Mouse (Mus musculus) forebrain, embryonic 14.5 days (tissue): ENCODE results near the gene Kctd14. TPM values are rescaled to one million over a fixed set of nuclear protein-coding genes. Genes with fewer than 3 reads are reported as not detected.
A peak's percentile ranks its signal among the peaks of the same experiment; 100 is the strongest.

Experiments
- ATAC-seq: fragments of 200-750 bp; cut with Nextera tagmentation; 2 replicates; pipeline ENCODE4 v1.8.0; 2017; ENCODE audit warnings: mild to moderate bottlenecking, moderate library complexity
- DNase-seq: peaks from one replicate; pipeline ENCODE4 v3.0.0-alpha.2; 2015; ENCODE audit warnings: low spot score
- H3K27ac ChIP-seq: fragments of 300-500 bp; sonication (generic); 2 replicates; pipeline ENCODE4 v1.5.1; 2014; ENCODE audit warnings: low read depth, mild to moderate bottlenecking, control low read depth, low read length, moderate library complexity
- H3K27me3 ChIP-seq: fragments of 300-500 bp; sonication (generic); replicated peaks from 2 replicates; pipeline ENCODE4 v1.6.1; 2014; ENCODE audit warnings: low read length, control low read depth, mixed read lengths; ENCODE audit not compliant: control insufficient read depth, insufficient read depth
- H3K36me3 ChIP-seq: fragments of 300-500 bp; sonication (generic); 2 replicates; pipeline ENCODE4 v1.6.1; 2014; ENCODE audit warnings: low read length, control low read depth; ENCODE audit not compliant: control insufficient read depth, insufficient read depth
- H3K4me1 ChIP-seq: fragments of 300-500 bp; sonication (generic); 2 replicates; pipeline ENCODE4 v1.6.1; 2014; ENCODE audit warnings: antibody characterized with exemption, low read length, control low read depth; ENCODE audit not compliant: control insufficient read depth, insufficient read depth
- H3K4me2 ChIP-seq: fragments of 300-500 bp; sonication (generic); 2 replicates; pipeline ENCODE4 v1.6.1; 2014; ENCODE audit warnings: mild to moderate bottlenecking, control low read depth, low read length
- H3K4me3 ChIP-seq: fragments of 300-500 bp; sonication (generic); 2 replicates; pipeline ENCODE4 v1.5.1; 2014; ENCODE audit warnings: low read depth, low read length, control low read depth
- H3K9ac ChIP-seq: fragments of 300-500 bp; sonication (generic); 2 replicates; pipeline ENCODE4 v1.6.1; 2014; ENCODE audit warnings: mild to moderate bottlenecking, low read length, control low read depth, moderate library complexity
- H3K9me3 ChIP-seq: fragments of 300-500 bp; sonication (generic); replicated peaks from 2 replicates; pipeline ENCODE4 v1.6.1; 2016; ENCODE audit warnings: low read length, control low read depth, mixed read lengths; ENCODE audit not compliant: control insufficient read depth
- WGBS: fragments of 180-500 bp; shearing (Covaris S2); extraction: QIAGEN DNeasy Blood & Tissue Kit; methylation state at CpG from one replicate; pipeline ENCODE4 v1.1.7; 2014; 5-methylcytosine and 5-hydroxymethylcytosine counted together
- polyA plus RNA-seq: library from polyadenylated mRNA; unstranded; fragments of >200 nt; fragmentation: Nextera tagmentation; extraction: Ambion mirVana; gene quantifications from 2 replicates; pipeline ENCODE4 v1.2.1, GENCODE M21; 2014

Kctd14 gene
- polyA plus RNA-seq, 1 experiment from 2014 or later: 1.8 TPM

GRCm38 (mm10) chr7:97416906-97417777, 34.0 kb upstream of the Kctd14 start, which contains the start of gene Thrsp:
Gene Thrsp (minus strand): TSS chr7:97417730.
- Histone ChIP-seq H3K9ac (no peak within 1 kb of the TSS), H3K4me2 (no peak within 1 kb of the TSS), H3K4me1 (peaks cover 3% of the 10 kb centered on the region; the same call in 1 of the 2 replicates), H3K4me3 (no peak within 1 kb of the TSS), H3K27me3 (no peaks in the 10 kb centered on the region), H3K9me3 (no peaks in the 10 kb centered on the region), H3K27ac (no peak within 1 kb of the TSS), H3K36me3 (0 out of 2 replicates have a peak, but pooled peaks cover 6% of the 10 kb centered on the region)
- DNase-seq: peak; percentile 71
- peak; percentile 66; the same call in 1 of the 2 replicates for ATAC-seq
- 73% methylated on average over 25 of the region's 25 CpGs for WGBS

GRCm38 (mm10) chr7:97418717-97419116, 32.4 kb upstream of the Kctd14 start:
- WGBS: 78% methylated on average over 5 of the region's 5 CpGs
- H3K9ac ChIP-seq: no peak overlapping the region
- ATAC-seq: no peak

GRCm38 (mm10) chr7:97419163-97419562, 32.0 kb upstream of the Kctd14 start:
- Histone ChIP-seq H3K4me1 (peaks cover 3% of the 10 kb centered on the region; the same call in 1 of the 2 replicates), H3K36me3 (no peaks in the 10 kb centered on the region), H3K27me3 (no peaks in the 10 kb centered on the region), H3K9me3 (no peaks in the 10 kb centered on the region), H3K9ac (no peak overlapping the region), H3K27ac (no peak overlapping the region), H3K4me2 (no peak overlapping the region), H3K4me3 (no peak overlapping the region)
- 88% methylated on average over 5 of the region's 5 CpGs for WGBS
- ATAC-seq (no peak), DNase-seq (no peak)

More at GRCm38 (mm10) chr7:97418717-97419116, 32.4 kb upstream of the Kctd14 start:
- Histone ChIP-seq H3K4me3 (no peak overlapping the region), H3K9me3 (no peaks in the 10 kb centered on the region), H3K27me3 (no peaks in the 10 kb centered on the region), H3K36me3 (no peaks in the 10 kb centered on the region), H3K27ac (no peak overlapping the region), H3K4me2 (no peak overlapping the region), H3K4me1 (peaks cover 3% of the 10 kb centered on the region; the same call in 1 of the 2 replicates)
- no peak for DNase-seq

GRCm38 (mm10) chr7:97420406-97420805, 30.7 kb upstream of the Kctd14 start:
- WGBS: 88% methylated on average over 1 of the region's 1 CpGs
- no peaks in the 10 kb centered on the region for H3K9me3 ChIP-seq
- peaks cover 5% of the 10 kb centered on the region; the same call in 1 of the 2 replicates for H3K4me1 ChIP-seq
- H3K4me2 ChIP-seq: no peak overlapping the region
- no peaks in the 10 kb centered on the region for H3K27me3 ChIP-seq
- H3K27ac ChIP-seq: no peak overlapping the region
- ATAC-seq: no peak
- DNase-seq: no peak
- H3K9ac ChIP-seq: no peak overlapping the region
- no peak overlapping the region for H3K4me3 ChIP-seq
- no peaks in the 10 kb centered on the region for H3K36me3 ChIP-seq

- H3K27ac ChIP-seq: no peak overlapping the region; the same call in 1 of the 2 replicates
- peak; percentile 45 for DNase-seq
- H3K4me2 ChIP-seq: no peak overlapping the region
- peaks cover 5% of the 10 kb centered on the region; the same call in 1 of the 2 replicates for H3K4me1 ChIP-seq
- H3K4me3 ChIP-seq: no peak overlapping the region
- 54% methylated on average over 8 of the region's 8 CpGs for WGBS
- no peak for ATAC-seq
- H3K9ac ChIP-seq: no peak overlapping the region
- H3K36me3 ChIP-seq: no peaks in the 10 kb centered on the region
- no peaks in the 10 kb centered on the region for H3K27me3 ChIP-seq
- H3K9me3 ChIP-seq: no peaks in the 10 kb centered on the region
Observed at GRCm38 (mm10) chr7:97420958-97421651, 30.0 kb upstream of the Kctd14 start.

GRCm38 (mm10) chr7:97423754-97424153, 27.4 kb upstream of the Kctd14 start:
- no peaks in the 10 kb centered on the region for H3K27me3 ChIP-seq
- DNase-seq: no peak
- no peak overlapping the region for H3K4me2 ChIP-seq
- WGBS: 61% methylated on average over 5 of the region's 5 CpGs
- 0 out of 2 replicates have a peak, but pooled peaks cover 2% of the 10 kb centered on the region for H3K4me1 ChIP-seq
- H3K9ac ChIP-seq: no peak overlapping the region
- H3K27ac ChIP-seq: no peak overlapping the region
- H3K4me3 ChIP-seq: no peak overlapping the region
- no peak for ATAC-seq
- no peaks in the 10 kb centered on the region for H3K9me3 ChIP-seq
- H3K36me3 ChIP-seq: no peaks in the 10 kb centered on the region

- Histone ChIP-seq H3K4me2 (no peak overlapping the region), H3K36me3 (no peaks in the 10 kb centered on the region), H3K9ac (peak overlapping the region; percentile 8; the same call in 1 of the 2 replicates), H3K4me3 (no peak overlapping the region), H3K4me1 (peaks cover 7% of the 10 kb centered on the region), H3K9me3 (no peaks in the 10 kb centered on the region), H3K27ac (no peak overlapping the region; the same call in 1 of the 2 replicates), H3K27me3 (no peaks in the 10 kb centered on the region)
- WGBS: 9% methylated on average over 12 of the region's 12 CpGs
- ATAC-seq: peak; percentile 88
- DNase-seq: peak; percentile 87
Observed at GRCm38 (mm10) chr7:97424621-97425245, 26.4 kb upstream of the Kctd14 start.

- Histone ChIP-seq H3K4me1 (peaks cover 14% of the 10 kb centered on the region), H3K36me3 (no peaks in the 10 kb centered on the region), H3K9ac (no peak overlapping the region), H3K4me3 (no peak overlapping the region), H3K27ac (no peak overlapping the region), H3K4me2 (no peak overlapping the region), H3K27me3 (no peaks in the 10 kb centered on the region), H3K9me3 (no peaks in the 10 kb centered on the region)
- no peak for DNase-seq
- WGBS: 73% methylated on average over 6 of the region's 6 CpGs
- ATAC-seq: no peak
Observed at GRCm38 (mm10) chr7:97426566-97426965, 24.6 kb upstream of the Kctd14 start.
